Mouse (Mus musculus) subcutaneous adipose tissue, adult 2 months (tissue): ENCODE results near the gene Dner. TPM values are rescaled to one million over a fixed set of nuclear protein-coding genes. Genes with fewer than 3 reads are reported as not detected.

ENCODE experiments used
- polyA plus RNA-seq: library from polyadenylated mRNA; depleted of rRNA; stranded (reverse); fragments of >200 nt; gene quantifications from 2 replicates; pipeline ENCODE4 v1.2.3, GENCODE M21; 2012; ENCODE audit warnings: low replicate concordance; rRNA removed

The Dner gene
- polyA plus RNA-seq = 0.09 and 0.64 TPM in 2 replicates

DNA sequence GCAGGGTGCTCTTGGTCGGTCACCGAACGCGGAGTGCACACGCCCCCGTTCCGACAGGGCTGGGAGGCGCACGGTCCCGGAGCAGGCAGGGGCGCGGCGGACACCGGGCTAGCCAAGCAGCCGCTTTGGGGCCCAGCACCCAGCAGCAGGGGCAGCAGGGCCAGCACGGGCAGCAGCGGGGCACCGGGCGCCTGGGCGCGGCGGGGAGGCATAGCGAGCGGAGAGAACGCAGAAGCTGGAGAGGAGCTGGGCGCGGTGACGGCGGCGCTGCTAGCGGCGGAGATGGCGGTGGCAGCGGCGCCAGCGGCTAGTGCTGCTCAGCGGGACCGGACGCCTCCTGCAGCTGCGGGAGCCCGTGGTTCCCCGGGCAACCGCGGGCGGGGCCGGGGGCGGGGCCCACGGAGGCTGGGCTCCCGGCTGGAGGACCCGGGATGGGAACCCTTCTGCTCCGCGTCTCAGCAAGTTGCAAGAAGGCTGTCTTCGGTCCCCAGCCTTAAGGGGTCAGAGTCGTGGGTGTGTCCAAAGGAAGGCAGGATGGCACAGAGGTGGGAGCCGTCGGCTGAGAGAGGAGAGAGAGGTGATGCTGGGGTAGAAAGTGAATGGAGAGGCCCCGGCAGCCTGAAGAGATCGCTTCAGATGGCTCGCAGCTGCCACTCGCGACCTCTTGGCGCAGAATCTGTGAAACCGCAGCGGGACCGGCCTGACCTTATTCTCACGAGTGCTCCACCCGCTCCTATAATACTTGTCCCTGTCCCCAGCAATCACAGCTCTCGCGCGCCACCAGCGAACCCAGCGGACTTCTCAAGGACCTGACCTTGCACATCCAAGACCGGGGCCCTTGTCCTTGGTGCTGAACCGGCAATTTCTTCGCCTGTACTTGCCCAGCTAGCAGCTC lies at the start of gene Dner:
Gene Dner (minus strand): TSS at position 705 of the 895 bp plus-strand sequence.

DNA sequence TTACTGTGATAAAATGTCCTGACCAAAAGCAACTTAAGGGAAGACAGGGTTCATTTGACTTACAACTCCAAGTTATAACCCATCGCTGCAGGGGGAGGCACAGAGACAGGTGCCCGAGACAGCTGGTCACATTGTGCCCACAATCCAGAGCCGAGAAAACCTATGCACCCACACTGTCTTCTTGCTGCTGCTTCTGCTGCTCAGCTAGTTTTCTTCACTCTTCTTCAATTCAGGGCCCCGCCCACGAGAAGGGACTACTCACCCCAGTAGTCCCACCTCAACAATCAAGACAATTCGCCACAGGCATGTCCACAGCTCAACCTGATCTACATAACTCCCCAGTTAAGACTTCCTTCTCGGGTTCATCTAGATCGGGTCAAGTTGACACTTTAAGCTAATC lies 332.1 kb downstream of the Dner start, which contains the start of gene Pid1:
Gene Pid1 (minus strand): TSS at position 214 of the 400 bp plus-strand sequence.

Other genes with a start within 250 kb of the Dner start
- gene Fbxo36, start 143.6 kb upstream of the Dner start, polyA plus RNA-seq = 9.4 and 23.8 TPM in 2 replicates
- 34.1 and 37.3 TPM in 2 replicates for gene Trip12, start 144.3 kb upstream of the Dner start, polyA plus RNA-seq
- 0.26 and 3.1 TPM in 2 replicates for gene Slc16a14, start 238.9 kb upstream of the Dner start, polyA plus RNA-seq